Mouse (Mus musculus) small intestine, adult 10 weeks (tissue): ENCODE data around the gene Topbp1. TPM values are rescaled to one million over a fixed set of nuclear protein-coding genes. Genes with fewer than 3 reads are reported as not detected.

Source experiments
- polyA plus RNA-seq: library from polyadenylated mRNA; stranded (reverse); fragments of 350-450 nt; fragmentation: Illumina TruSeq; extraction: RNeasy Lipid Tissue Mini Kit (QIAGEN cat#74804); gene quantifications from one replicate; pipeline ENCODE4 v1.2.3, GENCODE M21; 2014; ENCODE audit warnings: low replicate concordance

The Topbp1 gene
- 32.7 TPM for polyA plus RNA-seq

DNA sequence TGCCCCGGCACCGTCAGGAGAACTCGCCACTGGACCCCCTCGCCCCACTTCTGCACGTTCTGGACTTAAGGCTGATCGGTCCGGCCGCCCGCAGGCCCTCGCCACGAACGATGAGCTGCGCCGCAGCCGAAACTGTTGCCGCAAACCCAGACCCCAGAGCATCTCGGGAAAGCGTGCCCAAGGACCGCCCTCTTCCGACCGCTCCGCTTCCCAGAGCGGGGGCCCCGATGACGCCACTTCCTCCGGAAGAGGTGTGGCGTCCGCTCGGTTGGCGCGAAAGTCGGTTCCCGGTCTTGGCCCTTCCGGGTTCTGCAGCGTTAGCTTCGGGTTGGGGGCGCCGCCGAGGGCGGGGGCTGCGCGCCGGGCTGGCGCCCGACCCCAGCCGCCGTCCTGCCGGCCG lies at the start of gene Topbp1, which contains the start of gene 1300017J02Rik:
Topbp1 (plus strand) TSS at position 289 of the 400 bp plus-strand sequence.
1300017J02Rik (minus strand) TSS at position 156 of the 400 bp plus-strand sequence.

DNA sequence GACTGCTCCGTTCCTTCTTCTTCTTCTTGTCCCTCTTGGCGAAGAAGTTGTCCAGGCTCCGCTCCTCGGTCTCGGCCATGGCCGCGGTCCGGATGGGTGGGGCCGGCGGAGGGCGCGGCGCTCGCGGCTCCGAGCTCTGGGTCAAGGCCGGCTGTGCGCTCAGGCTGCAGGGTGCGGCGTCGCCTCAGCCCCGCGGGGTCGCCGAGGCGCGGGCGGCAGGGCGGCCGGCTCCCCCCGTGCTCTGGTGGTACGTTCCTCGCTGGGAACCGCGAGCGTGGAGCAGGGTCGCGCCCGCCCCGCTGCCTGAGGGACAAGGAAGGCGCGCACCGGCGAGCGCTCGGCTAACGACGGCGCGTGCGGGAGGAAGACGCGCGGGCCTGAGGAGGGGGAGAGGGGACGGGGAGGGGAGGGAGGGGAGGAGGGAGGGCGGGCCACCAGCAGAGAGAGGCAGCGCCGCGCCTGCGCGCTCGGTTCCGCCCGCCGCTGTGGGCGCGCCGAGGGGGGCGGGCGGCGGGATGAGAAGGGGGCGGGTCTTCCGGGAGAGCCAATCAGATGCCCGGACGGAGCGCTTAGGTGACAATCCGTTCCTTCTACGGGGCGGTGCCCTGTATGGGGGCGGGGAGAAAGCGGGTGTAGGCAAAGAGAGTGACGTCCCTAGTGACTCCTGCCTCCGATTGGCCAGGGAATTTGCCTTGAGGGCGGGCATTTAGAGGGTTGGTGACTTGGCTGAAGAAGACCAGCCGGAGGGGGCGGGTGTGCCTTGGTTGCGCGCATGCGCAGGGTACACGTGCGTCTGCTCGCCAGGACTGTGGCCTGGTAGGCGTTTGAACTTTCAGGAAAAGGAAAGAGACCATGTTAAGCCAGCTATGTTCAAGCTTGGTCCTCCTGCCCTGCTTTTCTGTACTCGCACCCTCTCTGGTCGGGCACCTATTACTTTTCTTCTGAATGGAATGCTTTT lies 60.6 kb downstream of the Topbp1 start, which contains the start of gene Cdv3:
Cdv3 (minus strand) TSS at position 551 of the 958 bp plus-strand sequence.

Other genes with a start within 250 kb of the Topbp1 start
- 1.8 TPM for gene Rab6b, start 193.4 kb upstream of the Topbp1 start, polyA plus RNA-seq
- gene Srprb, start 103.1 kb upstream of the Topbp1 start, polyA plus RNA-seq, result 6.3 TPM
- gene Gm20425, start 74.9 kb upstream of the Topbp1 start, polyA plus RNA-seq, result 1.7 TPM
- gene Trf, start 74.8 kb upstream of the Topbp1 start, polyA plus RNA-seq, result 29.1 TPM
- not detected for gene 1300017J02Rik, start 133 bp upstream of the Topbp1 start, polyA plus RNA-seq
- 109 TPM for gene Cdv3, start 60.6 kb downstream of the Topbp1 start, polyA plus RNA-seq
- gene Bfsp2, start 175.2 kb downstream of the Topbp1 start, polyA plus RNA-seq, result not detected